Mouse (Mus musculus) limb, embryonic 10.5 days (tissue): ENCODE measurements around the gene C2cd6. TPM values are rescaled to one million over a fixed set of nuclear protein-coding genes. Genes with fewer than 3 reads are reported as not detected.

Experiments used
- DNase-seq: peaks from one replicate; pipeline ENCODE4 v3.0.0-alpha.2; 2017; ENCODE audit warnings: low spot score
- H3K27ac ChIP-seq: fragments of 300-500 bp; sonication (generic); 2 replicates; pipeline ENCODE4 v1.5.1; 2016; ENCODE audit warnings: mild to moderate bottlenecking
- H3K27me3 ChIP-seq: fragments of 300-500 bp; sonication (generic); 2 replicates; pipeline ENCODE4 v1.6.1; 2016; ENCODE audit warnings: low read depth, mild to moderate bottlenecking; ENCODE audit not compliant: poor library complexity, severe bottlenecking
- H3K36me3 ChIP-seq: fragments of 300-500 bp; sonication (generic); 2 replicates; pipeline ENCODE4 v1.6.1; 2016; ENCODE audit warnings: mild to moderate bottlenecking, moderate library complexity
- H3K4me1 ChIP-seq: fragments of 300-500 bp; sonication (generic); 2 replicates; pipeline ENCODE4 v1.6.1; 2016
- H3K4me3 ChIP-seq: fragments of 300-500 bp; sonication (generic); 2 replicates; pipeline ENCODE4 v1.5.1; 2016; ENCODE audit warnings: mild to moderate bottlenecking, moderate library complexity
- H3K9me3 ChIP-seq: fragments of 300-500 bp; sonication (generic); replicated peaks from 2 replicates; pipeline ENCODE4 v1.6.1; 2016; ENCODE audit warnings: mild to moderate bottlenecking
- WGBS: fragments of 180-500 bp; shearing (Covaris S2); methylation state at CpG from one replicate; pipeline ENCODE4 v1.1.7; 2016; 5-methylcytosine and 5-hydroxymethylcytosine counted together
- polyA plus RNA-seq: library from polyadenylated mRNA; unstranded; fragments of >200 nt; fragmentation: Nextera tagmentation; extraction: Ambion mirVana; gene quantifications from 2 replicates; pipeline ENCODE4 v1.2.1, GENCODE M21; 2016

The C2cd6 gene
- polyA plus RNA-seq: not detected in 2 replicates

GRCm38 (mm10) chr1:59094705-59095104, at the start of gene C2cd6:
Gene C2cd6 (minus strand): TSS chr1:59094900.
- H3K4me1 ChIP-seq: no peaks in the 10 kb centered on the region
- no peaks in the 10 kb centered on the region for H3K9me3 ChIP-seq
- 90% methylated on average over 19 of the region's 19 CpGs for WGBS
- no peak within 1 kb of the TSS for H3K4me3 ChIP-seq
- DNase-seq: no peak
- no peak within 1 kb of the TSS for H3K27ac ChIP-seq
- H3K27me3 ChIP-seq: no peaks in the 10 kb centered on the region
- peaks cover under 1% of the 10 kb centered on the region; the same call in 1 of the 2 replicates for H3K36me3 ChIP-seq

DNA sequence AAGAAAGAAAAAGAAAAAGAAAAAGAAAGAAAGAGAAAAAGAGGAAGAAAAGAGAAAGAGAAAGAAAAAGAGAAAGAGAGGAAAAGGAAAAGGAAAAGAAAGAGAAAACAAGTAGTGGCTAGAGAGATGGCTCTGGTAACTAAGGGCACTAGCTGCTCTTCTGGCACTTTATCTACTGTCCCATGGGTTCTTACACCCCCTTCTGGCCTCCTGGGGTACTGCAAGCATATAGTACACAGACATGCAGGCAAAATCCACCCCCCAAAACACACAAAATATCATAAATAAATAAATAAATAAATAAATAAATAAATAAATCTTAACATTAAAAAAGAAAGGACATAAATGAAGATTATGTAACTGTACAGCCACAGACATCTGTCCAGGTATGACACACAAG, 48.1 kb upstream of the C2cd6 start:
- DNase-seq: peak; percentile 68
- Histone ChIP-seq H3K4me3 (no peak overlapping the region), H3K9me3 (no peaks in the 10 kb centered on the region), H3K27ac (no peak overlapping the region), H3K4me1 (no peaks in the 10 kb centered on the region), H3K36me3 (no peaks in the 10 kb centered on the region), H3K27me3 (no peaks in the 10 kb centered on the region)

DNA sequence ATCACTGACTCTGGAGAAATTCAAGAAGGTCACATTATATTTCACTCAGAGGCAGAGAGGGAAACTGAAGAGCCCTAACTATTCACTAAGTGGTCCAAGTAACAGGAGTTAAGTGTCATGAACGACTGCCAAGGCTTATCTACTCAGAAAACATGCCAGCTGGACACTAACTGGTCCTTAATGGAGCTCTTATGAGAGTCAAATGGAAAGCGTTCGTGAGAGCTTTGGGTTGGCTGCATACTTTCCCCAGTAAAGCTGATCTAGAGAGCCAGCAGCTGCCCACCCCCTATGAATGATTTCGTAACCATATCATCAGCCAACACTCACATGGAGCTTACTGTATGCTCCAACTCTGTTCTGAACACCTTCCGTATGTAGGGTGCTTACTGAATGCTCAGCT, 39.7 kb upstream of the C2cd6 start:
- Histone ChIP-seq H3K27me3 (no peaks in the 10 kb centered on the region), H3K9me3 (no peaks in the 10 kb centered on the region), H3K4me3 (no peak overlapping the region), H3K4me1 (no peaks in the 10 kb centered on the region), H3K27ac (no peak overlapping the region), H3K36me3 (no peaks in the 10 kb centered on the region)
- DNase-seq: no peak
- 81% methylated on average over 5 of the region's 5 CpGs for whole genome bisulfite sequencing

DNA sequence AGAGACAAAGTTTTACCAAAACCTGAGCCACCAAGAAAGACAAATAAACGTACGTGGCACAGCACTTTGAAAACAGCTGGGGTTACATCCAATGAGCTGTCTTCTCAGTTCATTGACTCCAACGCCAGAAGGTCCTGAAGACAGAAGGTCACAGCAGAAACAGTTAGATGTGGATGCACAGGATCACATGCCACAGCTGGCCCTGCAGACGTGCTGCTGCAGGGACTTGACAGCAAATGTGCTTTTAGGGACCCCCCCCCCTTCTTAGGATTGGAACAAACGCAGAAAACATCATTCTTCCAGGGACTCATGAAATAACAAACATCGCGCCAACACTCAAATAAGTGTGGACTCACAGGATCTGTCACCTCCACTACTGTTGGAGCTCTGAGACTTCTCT, 34.2 kb upstream of the C2cd6 start:
- Histone ChIP-seq H3K27me3 (no peaks in the 10 kb centered on the region), H3K27ac (no peak overlapping the region), H3K4me3 (no peak overlapping the region), H3K9me3 (no peaks in the 10 kb centered on the region), H3K4me1 (peaks cover 4% of the 10 kb centered on the region; the same call in 1 of the 2 replicates), H3K36me3 (no peaks in the 10 kb centered on the region)
- no peak for DNase-seq
- 74% methylated on average over 7 of the region's 7 CpGs for WGBS

DNA sequence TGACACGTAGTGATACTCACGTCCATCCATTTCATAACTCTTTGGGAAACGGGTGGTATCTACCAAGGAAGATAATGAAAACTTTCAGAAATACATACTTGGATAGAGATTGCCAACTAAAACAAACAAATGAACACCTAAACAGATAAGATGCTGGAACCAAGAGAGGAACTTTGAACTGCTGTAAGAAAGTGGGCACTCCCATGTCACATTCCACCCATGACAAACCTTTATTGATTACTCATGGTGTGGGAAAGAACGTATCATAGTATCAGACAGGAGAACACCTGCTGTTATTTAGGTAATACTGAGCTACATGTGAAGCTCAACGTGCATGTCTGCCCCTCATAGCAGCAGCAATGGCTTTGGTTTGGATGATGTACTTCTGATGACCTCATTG, 30.9 kb upstream of the C2cd6 start:
- peaks cover 5% of the 10 kb centered on the region for H3K4me1 ChIP-seq
- H3K4me3 ChIP-seq: no peak overlapping the region
- DNase-seq: no peak
- no peak overlapping the region for H3K27ac ChIP-seq
- no peaks in the 10 kb centered on the region for H3K27me3 ChIP-seq
- WGBS: 79% methylated on average over 5 of the region's 5 CpGs
- no peaks in the 10 kb centered on the region for H3K36me3 ChIP-seq
- no peaks in the 10 kb centered on the region for H3K9me3 ChIP-seq

DNA sequence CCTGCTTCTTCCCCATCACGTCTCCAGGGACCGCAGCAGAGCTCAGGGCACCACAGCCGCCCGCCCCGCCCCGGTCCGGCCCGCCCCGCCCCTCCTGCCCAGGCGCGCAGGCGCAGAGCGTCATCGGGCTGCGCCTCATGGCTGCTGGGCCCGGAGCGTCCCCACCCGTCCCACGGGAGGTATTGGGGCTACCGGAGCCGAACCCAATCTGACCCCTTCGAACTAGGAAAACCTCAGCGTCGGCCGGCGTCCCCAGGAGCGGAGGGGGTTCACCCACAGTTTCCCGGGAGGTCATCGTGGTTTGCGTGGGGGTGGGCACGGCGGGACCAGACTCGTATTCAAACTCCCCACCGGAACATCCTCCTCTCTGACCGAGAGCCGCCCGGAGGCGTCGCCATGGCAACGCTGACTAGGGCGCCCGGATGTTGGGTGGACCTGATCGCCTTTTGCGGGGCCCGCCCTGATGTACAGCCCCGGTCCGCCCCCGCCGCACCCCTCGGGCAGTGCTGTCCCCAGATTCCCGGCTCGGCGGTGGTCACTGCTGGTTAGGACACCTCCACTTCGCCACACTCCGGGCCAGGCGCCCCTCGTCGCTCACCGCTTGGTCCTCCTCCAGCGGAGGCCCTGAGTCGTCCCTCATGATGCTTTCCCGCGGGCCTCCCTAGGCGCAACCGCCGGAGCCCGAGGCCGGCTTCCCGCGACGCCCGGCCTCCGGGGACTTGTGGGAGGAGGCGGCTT, 25.2 kb upstream of the C2cd6 start, which contains the start of gene Tmem237:
Gene Tmem237 (minus strand): TSS at position 689 of the 738 bp plus-strand sequence.
- no peaks in the 10 kb centered on the region for H3K9me3 ChIP-seq
- peak; percentile 99 for DNase-seq
- peaks cover 12% of the 10 kb centered on the region for H3K4me1 ChIP-seq
- peak within 1 kb of the TSS; percentile 64 for H3K4me3 ChIP-seq
- no peaks in the 10 kb centered on the region for H3K27me3 ChIP-seq
- WGBS: under 1% methylated on average over 73 of the region's 74 CpGs
- H3K36me3 ChIP-seq: peaks cover 3% of the 10 kb centered on the region; the same call in 1 of the 2 replicates
- peak within 1 kb of the TSS; percentile 89 for H3K27ac ChIP-seq

DNA sequence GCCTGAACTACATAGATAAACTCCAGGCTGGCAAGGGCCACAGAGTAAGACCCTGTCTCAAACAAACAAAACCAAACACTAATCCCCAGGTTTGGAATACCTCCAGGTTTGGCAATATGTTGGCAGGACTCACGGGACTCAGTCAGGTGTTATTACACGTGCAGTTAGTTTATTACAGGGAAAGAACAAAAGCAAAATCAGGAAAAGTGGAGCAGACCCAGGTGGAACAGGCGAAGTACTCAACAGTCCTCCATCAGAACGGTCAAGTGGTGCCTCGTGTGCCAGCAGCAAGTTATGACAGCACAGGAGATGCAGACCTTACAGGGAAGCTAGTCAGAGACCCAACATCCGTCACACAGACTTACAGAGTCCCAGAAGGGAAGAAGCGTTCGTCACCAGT, 15.8 kb upstream of the C2cd6 start:
- H3K27me3 ChIP-seq: no peaks in the 10 kb centered on the region
- no peak overlapping the region for H3K27ac ChIP-seq
- no peak for DNase-seq
- H3K4me1 ChIP-seq: no peaks in the 10 kb centered on the region
- WGBS: 85% methylated on average over 8 of the region's 8 CpGs
- peaks cover 71% of the 10 kb centered on the region for H3K36me3 ChIP-seq
- no peak overlapping the region for H3K4me3 ChIP-seq
- no peaks in the 10 kb centered on the region for H3K9me3 ChIP-seq

DNA sequence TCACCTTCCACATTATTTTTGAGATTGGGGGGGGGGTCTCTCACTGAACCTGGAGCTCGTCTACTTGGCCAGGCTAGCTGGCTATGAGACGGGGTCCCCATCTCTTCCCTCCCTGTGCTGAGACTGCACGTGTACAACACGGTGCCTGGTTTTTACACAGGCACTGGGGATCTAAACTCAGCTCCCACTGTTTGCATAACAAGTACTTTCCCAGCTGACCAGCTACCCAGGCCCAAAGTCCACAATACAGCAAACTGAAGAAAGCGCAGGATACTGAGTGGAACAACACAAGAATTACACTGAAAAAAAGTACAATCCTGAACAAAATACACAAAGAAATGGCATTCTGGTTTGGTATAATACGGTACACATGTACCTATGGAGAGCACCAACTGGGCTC, 7.4 kb upstream of the C2cd6 start:
- WGBS: 94% methylated on average over 6 of the region's 6 CpGs
- no peak for DNase-seq
- H3K9me3 ChIP-seq: no peaks in the 10 kb centered on the region
- no peaks in the 10 kb centered on the region for H3K4me1 ChIP-seq
- no peaks in the 10 kb centered on the region for H3K27me3 ChIP-seq
- no peak overlapping the region for H3K27ac ChIP-seq
- H3K4me3 ChIP-seq: no peak overlapping the region
- peaks cover 42% of the 10 kb centered on the region for H3K36me3 ChIP-seq

- Histone ChIP-seq H3K4me3 (no peak overlapping the region), H3K27ac (no peak overlapping the region), H3K27me3 (no peaks in the 10 kb centered on the region), H3K4me1 (no peaks in the 10 kb centered on the region), H3K36me3 (peaks cover 32% of the 10 kb centered on the region), H3K9me3 (no peaks in the 10 kb centered on the region)
- DNase-seq: no peak
- WGBS: 92% methylated on average over 5 of the region's 5 CpGs
Observed at GRCm38 (mm10) chr1:59101020-59101419, 6.3 kb upstream of the C2cd6 start.

GRCm38 (mm10) chr1:59070867-59071266, 23.8 kb downstream of the C2cd6 start:
- no peak for DNase-seq
- Histone ChIP-seq H3K4me3 (no peak overlapping the region), H3K36me3 (no peaks in the 10 kb centered on the region), H3K4me1 (no peaks in the 10 kb centered on the region), H3K27me3 (no peaks in the 10 kb centered on the region), H3K27ac (no peak overlapping the region), H3K9me3 (no peaks in the 10 kb centered on the region)
- 39% methylated on average over 3 of the region's 3 CpGs for WGBS

DNA sequence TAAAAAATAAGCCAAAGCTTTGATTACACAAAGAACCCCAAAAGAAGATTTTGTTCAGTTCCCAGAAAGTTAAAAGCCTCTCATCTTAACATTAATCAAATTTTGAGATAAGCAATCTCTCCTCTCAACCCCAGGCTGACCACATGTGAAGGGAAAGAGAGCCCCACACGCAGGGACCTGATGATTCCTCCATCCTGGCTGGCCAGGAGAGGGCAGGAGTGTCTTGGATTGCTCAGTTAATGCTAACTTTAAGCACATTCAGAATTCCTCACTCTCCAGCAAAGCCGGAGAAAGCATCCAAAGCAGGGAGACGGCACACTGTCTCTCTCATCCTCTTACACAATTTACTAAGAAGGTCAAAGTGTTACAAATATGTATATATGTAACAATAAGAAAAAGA, 26.7 kb downstream of the C2cd6 start:
- Histone ChIP-seq H3K27ac (no peak overlapping the region), H3K9me3 (no peaks in the 10 kb centered on the region), H3K4me3 (no peak overlapping the region), H3K36me3 (no peaks in the 10 kb centered on the region), H3K4me1 (no peaks in the 10 kb centered on the region), H3K27me3 (no peaks in the 10 kb centered on the region)
- DNase-seq: peak; percentile 60
- WGBS: 18% methylated on average over 3 of the region's 3 CpGs

DNA sequence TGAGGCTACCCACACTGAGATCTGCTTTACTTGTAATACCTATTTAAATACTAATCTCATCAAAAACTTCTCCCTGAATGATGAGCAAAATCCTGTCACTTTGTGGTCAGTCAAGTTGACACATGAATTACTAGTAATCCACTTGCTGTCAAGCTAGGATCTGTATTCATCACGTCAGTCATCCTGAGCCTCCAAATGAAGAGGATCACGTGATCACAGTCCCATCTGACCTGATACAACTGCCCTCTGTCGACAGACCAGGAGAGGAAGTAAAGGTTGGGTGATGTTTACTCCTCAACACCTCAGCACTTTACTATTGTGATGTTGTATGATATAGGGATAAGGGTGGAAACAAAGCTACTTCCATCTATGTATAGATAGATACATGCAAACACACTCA, 31.0 kb downstream of the C2cd6 start:
- H3K9me3 ChIP-seq: no peaks in the 10 kb centered on the region
- H3K36me3 ChIP-seq: no peaks in the 10 kb centered on the region
- H3K27me3 ChIP-seq: no peaks in the 10 kb centered on the region
- H3K4me1 ChIP-seq: no peaks in the 10 kb centered on the region
- no peak overlapping the region for H3K4me3 ChIP-seq
- 52% methylated on average over 3 of the region's 3 CpGs for WGBS
- no peak overlapping the region for H3K27ac ChIP-seq
- DNase-seq: no peak

DNA sequence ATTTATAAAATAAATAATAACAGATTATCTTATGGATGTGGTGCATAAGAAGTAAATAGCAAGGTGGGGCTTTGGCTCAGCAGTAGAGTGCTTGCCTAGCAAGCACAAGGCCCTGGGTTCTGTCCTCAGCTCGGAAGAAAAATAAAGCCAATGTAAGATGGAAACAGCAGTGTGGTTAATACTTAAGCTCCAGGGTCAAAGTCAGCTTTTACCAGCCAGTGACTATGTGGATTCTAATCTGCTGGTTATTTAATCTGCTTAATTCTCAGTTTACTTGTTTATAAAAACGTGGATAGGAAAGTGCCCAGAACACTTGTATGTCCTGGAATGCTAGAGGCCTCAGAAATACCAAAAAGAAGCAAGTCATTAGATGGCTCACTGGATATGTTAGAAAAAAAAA, 37.7 kb downstream of the C2cd6 start:
- Histone ChIP-seq H3K36me3 (no peaks in the 10 kb centered on the region), H3K27ac (no peak overlapping the region), H3K4me1 (no peaks in the 10 kb centered on the region), H3K9me3 (no peaks in the 10 kb centered on the region), H3K4me3 (no peak overlapping the region), H3K27me3 (no peaks in the 10 kb centered on the region)
- no peak for DNase-seq
- 68% methylated on average over 2 of the region's 2 CpGs for WGBS

DNA sequence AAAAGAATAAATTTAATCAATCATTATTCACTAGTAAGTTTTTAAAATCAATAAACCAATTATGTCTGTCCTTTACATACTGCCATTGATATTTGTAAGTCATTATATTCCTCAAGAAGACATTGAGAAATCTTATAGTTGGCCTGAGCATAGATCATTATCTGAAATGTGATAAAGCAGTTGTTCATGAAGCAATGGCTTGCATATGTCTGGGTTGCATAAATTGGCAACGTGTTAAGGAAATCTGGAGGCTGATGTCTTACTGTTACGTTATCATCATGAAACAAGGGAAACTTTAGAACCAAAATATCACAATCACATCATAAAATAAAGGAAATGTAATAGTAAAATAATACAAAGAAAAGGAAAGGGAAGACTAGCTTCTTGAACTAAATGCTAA, 43.4 kb downstream of the C2cd6 start:
- Histone ChIP-seq H3K4me1 (no peaks in the 10 kb centered on the region), H3K9me3 (no peaks in the 10 kb centered on the region), H3K27me3 (no peaks in the 10 kb centered on the region), H3K27ac (no peak overlapping the region), H3K4me3 (no peak overlapping the region), H3K36me3 (no peaks in the 10 kb centered on the region)
- no peak for DNase-seq
- 84% methylated on average over 2 of the region's 2 CpGs for WGBS
